28 mouse cellular contexts compared by ENCODE assay signal in the genomic region with DNA sequence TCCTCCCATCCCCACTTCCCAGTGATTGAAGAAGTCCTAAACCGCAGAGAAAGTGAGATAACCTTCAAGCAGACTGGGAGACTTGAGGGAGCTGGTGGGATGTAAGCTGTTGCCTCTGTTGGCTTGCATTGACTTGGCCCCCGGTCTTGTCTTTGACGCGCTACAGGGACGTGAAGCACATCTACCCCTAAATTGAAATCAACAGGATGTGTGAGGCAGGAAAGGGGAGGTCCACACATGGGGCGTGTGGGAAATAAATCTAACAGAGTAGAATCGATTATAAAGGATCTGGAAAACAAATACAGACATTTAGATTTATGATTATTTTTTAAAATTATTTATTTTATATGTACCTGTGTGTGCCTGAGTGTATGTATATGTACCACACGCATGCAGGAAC. TPM values are rescaled to one million over a fixed set of nuclear protein-coding genes. Genes with fewer than 3 reads are reported as not detected.
DNase-seq lines count a peak whose midpoint lies in the region; ATAC-seq lines count a peak whose summit lies in the region.
"Had no signal": no experiment of that assay in that cellular context is flagged by ENCODE, and none has a peak within 500 bp of the region (broad histone marks: within the 10 kb centered on the region; RNA-seq: fewer than 3 reads in every experiment).

No protein-coding gene starts in this region.

- ATAC-seq in heart, embryonic 12.5 days (ENCODE audit: insufficient number of reproducible peaks, low FRiP score), result no peak
- no peak for ATAC-seq in forebrain, embryonic 12.5 days (ENCODE audit: low FRiP score)
- ATAC-seq: forebrain, postnatal 0 days; intestine, embryonic 15.5 days; liver, embryonic 12.5 days; liver, postnatal 0 days had no signal

- peak; percentile 84 for DNase-seq in heart, adult 11 months
- DNase-seq in T-cell, adult 2 months (ENCODE audit: low spot score), result peak; percentile 74
- peak; percentile 61 for DNase-seq in naive thymus-derived CD4-positive, alpha-beta T cell, adult 2 months (ENCODE audit: low read depth)
- DNase-seq in thymus, postnatal 4 days, result peak; percentile 31
- no peak for DNase-seq in Muller cell, postnatal 12 days (ENCODE audit: inconsistent ontology term)
- DNase-seq in adrenal gland, postnatal 10 days, result no peak
- DNase-seq: adrenal gland, postnatal 25 days; cerebellum, adult 11-12 months; cerebellum, postnatal 14 days; forebrain, postnatal 0 days; heart, postnatal 14 days; kidney, adult 2 months; liver, postnatal 0 days; lung, postnatal 36 days had no signal

- no peak overlapping the region for H3K27ac ChIP-seq in heart, embryonic 12.5 days (ENCODE audit: poor library complexity, severe bottlenecking)
- H3K27ac ChIP-seq in forebrain, embryonic 12.5 days, result no peak overlapping the region
- H3K27ac ChIP-seq: hindbrain, embryonic 10.5 days; hindbrain, embryonic 15.5 days; intestine, embryonic 15.5 days; limb, embryonic 13.5 days; liver, embryonic 12.5 days; midbrain, embryonic 12.5 days; stomach, embryonic 15.5 days had no signal

- no peaks in the 10 kb centered on the region for H3K4me1 ChIP-seq in heart, embryonic 12.5 days (replicated peaks)
- no peaks in the 10 kb centered on the region for H3K4me1 ChIP-seq in forebrain, embryonic 12.5 days
- H3K4me1 ChIP-seq: hindbrain, embryonic 10.5 days; hindbrain, embryonic 15.5 days; intestine, embryonic 15.5 days; limb, embryonic 13.5 days; midbrain, embryonic 12.5 days; stomach, embryonic 15.5 days had no signal

- no peaks in the 10 kb centered on the region for H3K27me3 ChIP-seq in heart, embryonic 12.5 days (replicated peaks)
- no peaks in the 10 kb centered on the region for H3K27me3 ChIP-seq in forebrain, embryonic 12.5 days
- H3K27me3 ChIP-seq: hindbrain, embryonic 15.5 days; intestine, embryonic 15.5 days; limb, embryonic 13.5 days; midbrain, embryonic 12.5 days; stomach, embryonic 15.5 days had no signal

- H3K4me2 ChIP-seq in heart, embryonic 12.5 days, result no peak overlapping the region
- H3K4me2 ChIP-seq in forebrain, embryonic 12.5 days, result no peak overlapping the region
- H3K4me2 ChIP-seq: hindbrain, embryonic 15.5 days; intestine, embryonic 15.5 days; limb, embryonic 13.5 days; liver, embryonic 12.5 days; midbrain, embryonic 12.5 days; stomach, embryonic 15.5 days had no signal

- no peak overlapping the region for H3K4me3 ChIP-seq in heart, embryonic 12.5 days
- no peak overlapping the region for H3K4me3 ChIP-seq in forebrain, embryonic 12.5 days (replicated peaks)
- H3K4me3 ChIP-seq: erythroblast, embryonic 14.5 days; hindbrain, embryonic 10.5 days; hindbrain, embryonic 15.5 days; intestine, embryonic 15.5 days; limb, embryonic 13.5 days; liver, embryonic 12.5 days; megakaryocyte, embryonic 14.5 days; midbrain, embryonic 12.5 days; stomach, embryonic 15.5 days had no signal

- H3K9ac ChIP-seq in heart, embryonic 12.5 days, result no peak overlapping the region
- H3K9ac ChIP-seq in forebrain, embryonic 12.5 days, result no peak overlapping the region
- H3K9ac ChIP-seq: forebrain, postnatal 0 days; hindbrain, embryonic 15.5 days; intestine, embryonic 15.5 days; limb, embryonic 13.5 days; liver, embryonic 12.5 days; liver, postnatal 0 days; midbrain, embryonic 12.5 days; stomach, embryonic 15.5 days had no signal

- H3K9me3 ChIP-seq in heart, embryonic 12.5 days (replicated peaks), result no peaks in the 10 kb centered on the region
- H3K9me3 ChIP-seq in forebrain, embryonic 12.5 days, result no peaks in the 10 kb centered on the region
- H3K9me3 ChIP-seq: hindbrain, embryonic 10.5 days; hindbrain, embryonic 15.5 days; intestine, embryonic 15.5 days; limb, embryonic 13.5 days; liver, embryonic 12.5 days; midbrain, embryonic 12.5 days; stomach, embryonic 15.5 days had no signal

- 61% methylated on average over 8 of the region's 8 CpGs for WGBS in heart, embryonic 12.5 days
- WGBS in forebrain, embryonic 12.5 days, result 86% methylated on average over 8 of the region's 8 CpGs

- H3K36me3 ChIP-seq in heart, embryonic 12.5 days, result no peaks in the 10 kb centered on the region
- H3K36me3 ChIP-seq in forebrain, embryonic 12.5 days (replicated peaks), result no peaks in the 10 kb centered on the region
- H3K36me3 ChIP-seq: hindbrain, embryonic 10.5 days; hindbrain, embryonic 15.5 days; intestine, embryonic 15.5 days; limb, embryonic 13.5 days; liver, embryonic 12.5 days; midbrain, embryonic 12.5 days; stomach, embryonic 15.5 days had no signal

RNA-seq across cellular contexts. Expression of gene Gm14226, which starts 26.7 kb away (rescaled TPM):
- 0.94 and 0.95 TPM in 2 replicates for polyA plus RNA-seq in heart, embryonic 12.5 days (2016; fragmentation: Nextera tagmentation; extraction: Ambion mirVana)
- polyA plus RNA-seq in forebrain, embryonic 12.5 days (2016; fragmentation: Nextera tagmentation; extraction: Ambion mirVana), result 0.50 and 0.77 TPM in 2 replicates
- 10 to 100 TPM; 25.9 to 37.2 TPM for total RNA-seq in adrenal gland, postnatal 10 days (2021)
- total RNA-seq: forebrain, postnatal 0 days; gastrocnemius, adult 8-10 months; gastrocnemius, postnatal 4 days had no signal
- polyA plus RNA-seq: C2C12; erythroblast, embryonic 14.5 days had no signal

Comparison
In these comparisons a context has a peak if more than half of its experiments do, and no peak if none do; other contexts are left out.
1. DNase-seq: peak in heart, adult 11 months (single experiment), T-cell, adult 2 months (single experiment), naive thymus-derived CD4-positive, alpha-beta T cell, adult 2 months (single experiment) and thymus, postnatal 4 days (single experiment); none in Muller cell, postnatal 12 days (single experiment) and adrenal gland, postnatal 10 days (single experiment).